Mouse (Mus musculus): Measurements from ENCODE around the gene Gm42417. TPM values are rescaled to one million over a fixed set of nuclear protein-coding genes. Genes with fewer than 3 reads are reported as not detected.

Gm42417 gene
- polyA plus RNA-seq, 1 experiment from 2014 or later = 0.29 TPM

Small RNA genes within 50 kb of the gene (microRNA-seq; reads per million reads assigned to microRNA genes)
- not detected for gene Gm47280

Other genes starting within 250 kb of the Gm42417 start
- 2.0 and 2.8 TPM in 2 replicates for gene Arid5a, start 231.7 kb downstream of the Gm42417 start, polyA plus RNA-seq (2014; fragmentation: Nextera tagmentation; extraction: Ambion mirVana)
- 34.4 and 43.3 TPM in 2 replicates for gene Kansl3, start 170.2 kb downstream of the Gm42417 start, polyA plus RNA-seq (2014; fragmentation: Nextera tagmentation; extraction: Ambion mirVana)
- gene Fer1l5, start 167.1 kb downstream of the Gm42417 start, polyA plus RNA-seq (2014; fragmentation: Nextera tagmentation; extraction: Ambion mirVana) = 0.99 and 1.4 TPM in 2 replicates
- gene Lman2l, start 94.2 kb downstream of the Gm42417 start, polyA plus RNA-seq (2014; fragmentation: Nextera tagmentation; extraction: Ambion mirVana) = 29.3 and 36.4 TPM in 2 replicates
- gene Cnnm4, start 67.8 kb downstream of the Gm42417 start, polyA plus RNA-seq (2014; fragmentation: Nextera tagmentation; extraction: Ambion mirVana) = 16.0 and 16.3 TPM in 2 replicates
- gene Cnnm3, start 27.6 kb downstream of the Gm42417 start, polyA plus RNA-seq (2014; fragmentation: Nextera tagmentation; extraction: Ambion mirVana) = 4.8 and 6.0 TPM in 2 replicates
- gene Ankrd23, start 2.5 kb downstream of the Gm42417 start, polyA plus RNA-seq (2014; fragmentation: Nextera tagmentation; extraction: Ambion mirVana) = 7.3 and 8.8 TPM in 2 replicates
- gene Ankrd39, start 8.0 kb upstream of the Gm42417 start, polyA plus RNA-seq (2014; fragmentation: Nextera tagmentation; extraction: Ambion mirVana) = 16.0 and 17.4 TPM in 2 replicates
- gene Sema4c, start 18.9 kb upstream of the Gm42417 start, polyA plus RNA-seq (2014; fragmentation: Nextera tagmentation; extraction: Ambion mirVana) = 4.0 and 4.4 TPM in 2 replicates
- gene Fam178b, start 143.8 kb upstream of the Gm42417 start, polyA plus RNA-seq (2014; fragmentation: Nextera tagmentation; extraction: Ambion mirVana) = 0.36 and 1.4 TPM in 2 replicates
- 490 and 518 TPM in 2 replicates for gene Cox5b, start 152.0 kb upstream of the Gm42417 start, polyA plus RNA-seq (2014; fragmentation: Nextera tagmentation; extraction: Ambion mirVana)
- gene 4933424G06Rik, start 170.7 kb upstream of the Gm42417 start, polyA plus RNA-seq (2014; fragmentation: Nextera tagmentation; extraction: Ambion mirVana) = 0.31 TPM in 1 of 2 replicates, not detected in the other
- gene Actr1b, start 175.0 kb upstream of the Gm42417 start, polyA plus RNA-seq (2014; fragmentation: Nextera tagmentation; extraction: Ambion mirVana) = 108 and 123 TPM in 2 replicates
- 0.17 and 0.32 TPM in 2 replicates for gene Zap70, start 222.4 kb upstream of the Gm42417 start, polyA plus RNA-seq (2014; fragmentation: Nextera tagmentation; extraction: Ambion mirVana)

All from limb, embryonic 11.5 days (tissue).